Mouse (Mus musculus) cerebellum, adult 2 months (tissue): ENCODE data around the gene Tmem190. TPM values are rescaled to one million over a fixed set of nuclear protein-coding genes. Genes with fewer than 3 reads are reported as not detected.
"Not testable (repeated sequence)": the region's sequence is repeated elsewhere in the genome, so short reads cannot be mapped to it uniquely, and the experiment has no call there.

ENCODE experiments used
- DNase-seq, 2 experiments: peaks; one replicate each; pipeline ENCODE4 v3.0.0; 2021
- H3K27ac ChIP-seq: fragments of 200-500 bp; 2 replicates; pipeline ENCODE4 v1.5.1; 2012; ENCODE audit warnings: low read length, control low read depth, inconsistent platforms; ENCODE audit not compliant: insufficient read depth
- H3K27me3 ChIP-seq: fragments of 200-500 bp; 2 replicates; pipeline ENCODE4 v1.6.1; 2012; ENCODE audit warnings: inconsistent platforms, mild to moderate bottlenecking, low read length, moderate library complexity; ENCODE audit not compliant: control insufficient read depth, insufficient read depth
- H3K4me1 ChIP-seq: fragments of 200-500 bp; 2 replicates; pipeline ENCODE4 v1.6.1; 2011; ENCODE audit warnings: low read length; ENCODE audit not compliant: control insufficient read depth, insufficient read depth
- H3K4me3 ChIP-seq: fragments of 200-500 bp; replicated peaks from 2 replicates; pipeline ENCODE3; 2011; ENCODE audit warnings: mild to moderate bottlenecking, low read depth, low read length, control low read depth; ENCODE audit not compliant: insufficient read depth
- CTCF ChIP-seq: fragments of 200-500 bp; IDR thresholded peaks from 2 replicates; pipeline ENCODE4 v1.5.1; 2011; ENCODE audit warnings: low read depth, mild to moderate bottlenecking, control low read depth, low read length, moderate library complexity, borderline replicate concordance; ENCODE audit not compliant: insufficient read depth
- POLR2A ChIP-seq: fragments of 200-500 bp; IDR thresholded peaks from 2 replicates; pipeline ENCODE4 v1.6.1; 2011; ENCODE audit warnings: low read length, control low read depth, borderline replicate concordance; ENCODE audit not compliant: insufficient read depth
- WGBS: fragments of 180-500 bp; shearing (Covaris S2); methylation state at CpG from one replicate; pipeline ENCODE4 v1.1.7; 2018; 5-methylcytosine and 5-hydroxymethylcytosine counted together
- polyA plus RNA-seq: library from polyadenylated mRNA; depleted of rRNA; stranded (reverse); fragments of >200 nt; gene quantifications from 2 replicates; pipeline ENCODE4 v1.2.3, GENCODE M21; 2012

Tmem190 gene
- polyA plus RNA-seq, 1 experiment: not detected

GRCm38 (mm10) chr7:4777851-4778637, 4.7 kb upstream of the Tmem190 start:
- TF ChIP-seq CTCF: no peak
- TF ChIP-seq POLR2A: no peak
- no peak overlapping the region for H3K4me3 ChIP-seq
- H3K4me1 ChIP-seq: peaks cover 3% of the 10 kb centered on the region; the same call in 1 of the 2 replicates
- H3K27ac ChIP-seq: no peak overlapping the region
- H3K27me3 ChIP-seq: peaks cover 3% of the 10 kb centered on the region; the same call in 1 of the 2 replicates
- 3% methylated on average over 17 of the region's 20 CpGs for WGBS
- DNase-seq: no peak

- H3K4me3 ChIP-seq: no peak overlapping the region
- TF ChIP-seq CTCF (no peak), POLR2A (no peak)
- DNase-seq: no peak
- 40% methylated on average over 5 of the region's 5 CpGs for WGBS
- H3K27me3 ChIP-seq: peaks cover 3% of the 10 kb centered on the region; the same call in 1 of the 2 replicates
- peaks cover 20% of the 10 kb centered on the region for H3K4me1 ChIP-seq
- no peak overlapping the region for H3K27ac ChIP-seq
Observed at GRCm38 (mm10) chr7:4779921-4780320, 2.8 kb upstream of the Tmem190 start.

DNA sequence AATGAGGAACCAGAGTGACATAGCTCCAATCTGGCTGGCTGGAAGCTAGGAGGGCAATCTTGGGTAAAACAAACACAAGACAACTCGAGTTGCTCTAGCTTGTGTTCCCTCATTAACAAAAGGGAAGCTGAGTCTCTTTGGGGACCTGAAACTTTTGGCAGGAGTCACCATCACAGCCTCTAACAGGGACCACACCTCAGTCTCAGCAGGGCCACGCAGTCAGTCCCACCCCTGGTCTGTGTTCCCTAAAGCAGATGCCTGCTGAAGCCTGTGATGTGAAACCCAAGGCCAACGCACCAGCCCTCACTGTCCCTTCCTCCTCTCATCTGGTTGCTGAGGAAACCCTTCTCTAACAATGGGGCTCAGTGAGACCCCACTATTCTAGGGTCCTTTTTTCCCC, 607 bp upstream of the Tmem190 start:
- WGBS: 76% methylated on average over 3 of the region's 3 CpGs
- DNase-seq: no peak

GRCm38 (mm10) chr7:4783667-4784268, 1.0 kb downstream of the Tmem190 start:
- peak; percentile 77 to 84 for DNase-seq
- no peaks in the 10 kb centered on the region for H3K27me3 ChIP-seq
- peak overlapping the region; percentile 87 for H3K27ac ChIP-seq
- peak overlapping the region; percentile 1 for H3K4me3 ChIP-seq
- peaks cover 31% of the 10 kb centered on the region for H3K4me1 ChIP-seq
- WGBS: 19% methylated on average over 14 of the region's 14 CpGs
- TF ChIP-seq CTCF (no peak), POLR2A (peak; percentile 41; the same call in 1 of the 2 replicates)

More for the DNA sequence above, 607 bp upstream of the Tmem190 start:
- H3K27me3 ChIP-seq: no peaks in the 10 kb centered on the region
- TF ChIP-seq POLR2A (no peak), CTCF (no peak)
- no peak overlapping the region for H3K4me3 ChIP-seq
- peaks cover 25% of the 10 kb centered on the region for H3K4me1 ChIP-seq
- no peak overlapping the region for H3K27ac ChIP-seq

- TF ChIP-seq CTCF: no peak
- peak; percentile 51; the same call in 1 of the 2 replicates for TF ChIP-seq POLR2A
- peak; percentile 69 to 81 for DNase-seq
- 1% methylated on average over 63 of the region's 64 CpGs for WGBS
- peak overlapping the region; percentile 93 for H3K27ac ChIP-seq
- H3K27me3 ChIP-seq: no peaks in the 10 kb centered on the region
- peaks cover 20% of the 10 kb centered on the region for H3K4me1 ChIP-seq
- peak overlapping the region; percentile 81 for H3K4me3 ChIP-seq
Observed at GRCm38 (mm10) chr7:4788499-4789435, 6.0 kb downstream of the Tmem190 start.

DNA sequence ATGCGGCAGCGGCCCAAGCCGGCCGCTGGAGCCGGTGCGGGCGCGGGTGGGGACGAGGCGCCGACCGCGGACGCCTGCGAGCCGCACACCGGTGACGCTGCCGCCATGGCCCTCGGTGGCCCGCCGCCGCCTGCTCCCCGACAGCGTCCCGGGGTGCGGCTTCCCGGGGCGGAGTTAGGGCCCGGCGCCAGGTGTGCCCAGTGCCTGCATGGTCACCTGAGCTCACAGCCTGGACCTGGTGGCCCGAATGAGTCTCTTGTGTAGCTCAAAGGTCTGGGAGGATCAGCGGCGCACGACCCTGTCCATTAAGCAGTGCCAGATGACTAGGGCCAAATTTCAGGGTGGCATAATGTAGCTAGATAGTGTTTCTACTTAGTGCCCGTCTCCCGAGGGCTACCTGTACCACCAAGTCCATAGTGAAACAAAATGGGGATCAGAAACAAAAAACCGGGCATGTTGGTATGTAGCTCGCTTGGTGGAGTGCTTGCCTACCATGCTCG, 6.7 kb downstream of the Tmem190 start, which contains the start of gene Tmem238:
Tmem238 (minus strand) TSS at position 221 of the 500 bp plus-strand sequence.
- 3% methylated on average over 40 of the region's 40 CpGs for WGBS
- no peaks in the 10 kb centered on the region for H3K27me3 ChIP-seq
- H3K4me3 ChIP-seq: peak within 1 kb of the TSS; percentile 81
- peak in 1 of 2 experiments; percentile 77 for DNase-seq
- TF ChIP-seq POLR2A (0 out of 2 replicates have a peak, but pooled peaks have one; percentile 12), CTCF (no peak)
- H3K27ac ChIP-seq: peak within 1 kb of the TSS; percentile 93
- H3K4me1 ChIP-seq: peaks cover 15% of the 10 kb centered on the region

- DNase-seq: peak; percentile 95 to 96
- TF ChIP-seq POLR2A (peak; percentile 93), CTCF (no peak)
- peak within 1 kb of the TSS; percentile 99 for H3K4me3 ChIP-seq
- under 1% methylated on average over 54 of the region's 54 CpGs for WGBS
- no peaks in the 10 kb centered on the region for H3K27me3 ChIP-seq
- peak within 1 kb of the TSS; percentile 62; the same call in 1 of the 2 replicates for H3K27ac ChIP-seq
- peaks cover 3% of the 10 kb centered on the region; the same call in 1 of the 2 replicates for H3K4me1 ChIP-seq
Observed at GRCm38 (mm10) chr7:4792278-4793212, 9.8 kb downstream of the Tmem190 start, which contains the start of gene Rpl28. Rpl28 (plus strand) TSS chr7:4792874.

DNA sequence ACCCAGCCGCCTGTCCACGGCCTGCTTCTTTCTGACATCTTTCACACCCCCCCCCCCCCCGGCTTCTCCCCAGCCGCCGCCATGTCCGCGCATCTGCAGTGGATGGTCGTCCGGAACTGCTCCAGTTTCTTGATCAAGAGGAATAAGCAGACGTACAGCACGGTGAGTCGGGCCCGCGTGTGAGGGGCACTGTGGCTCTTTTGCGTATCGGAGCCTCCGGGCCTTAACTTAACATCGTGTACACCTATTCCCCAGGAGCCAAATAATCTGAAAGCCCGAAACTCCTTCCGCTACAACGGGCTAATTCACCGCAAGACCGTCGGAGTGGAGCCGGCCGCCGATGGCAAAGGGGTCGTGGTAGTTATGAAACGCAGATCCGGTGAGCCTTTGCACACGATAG, 10.5 kb downstream of the Tmem190 start:
- not testable (repeated sequence) for H3K4me1 ChIP-seq, DNase-seq, H3K27me3 ChIP-seq
- peak overlapping the region; percentile 62; the same call in 1 of the 2 replicates for H3K27ac ChIP-seq
- under 1% methylated on average over 31 of the region's 31 CpGs for WGBS
- H3K4me3 ChIP-seq: peak overlapping the region; percentile 99
